Mouse (Mus musculus) G1E (cell line): ENCODE measurements around the gene Coro1b.

Experiments used
- CTCF ChIP-seq: IDR thresholded peaks from 2 replicates; pipeline ENCODE4 v1.5.1; 2012; ENCODE audit warnings: low read depth, low read length, inconsistent platforms, mixed read lengths
- GATA1 ChIP-seq: IDR thresholded peaks from 2 replicates; pipeline ENCODE4 v1.6.1; 2012; ENCODE audit warnings: borderline replicate concordance, low read length, inconsistent platforms, mixed read lengths
- POLR2AphosphoS5 ChIP-seq: IDR thresholded peaks from 2 replicates; pipeline ENCODE4 v1.6.1; 2012; ENCODE audit warnings: low read depth, low read length, inconsistent platforms; ENCODE audit not compliant: insufficient replicate concordance

DNA sequence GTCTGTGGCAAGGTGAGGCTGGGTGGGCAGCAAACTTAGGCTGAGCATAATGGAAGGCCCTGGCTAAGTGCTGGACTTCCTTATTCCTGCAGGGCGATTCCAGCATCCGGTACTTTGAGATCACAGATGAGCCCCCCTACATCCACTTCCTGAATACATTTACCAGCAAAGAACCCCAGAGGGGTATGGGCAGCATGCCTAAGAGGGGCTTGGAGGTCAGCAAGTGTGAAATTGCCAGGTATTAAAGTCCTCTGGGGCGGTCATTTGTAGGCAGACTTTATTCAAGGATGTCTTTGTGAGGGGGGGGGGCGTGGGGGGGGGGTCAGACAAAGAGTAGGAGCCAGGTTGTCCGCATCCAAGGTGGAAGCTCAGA is 3.1 kb downstream of the Coro1b start:
- TF ChIP-seq CTCF (no peak), GATA1 (no peak), POLR2AphosphoS5 (no peak)
